Mouse (Mus musculus) adrenal gland, postnatal 10 days (tissue): ENCODE measurements around the gene Rnasel. TPM values are rescaled to one million over a fixed set of nuclear protein-coding genes. Genes with fewer than 3 reads are reported as not detected.

Source experiments
- DNase-seq: peaks from one replicate; pipeline ENCODE4 v3.0.0; 2021; ENCODE audit warnings: mixed read lengths
- long read RNA-seq, 2 experiments: library from polyadenylated mRNA; stranded (forward); transcript quantifications; one replicate each; pipeline ENCODE4 v2.0.0; 2021
- total RNA-seq, 2 experiments: library from RNA; stranded (reverse); gene quantifications; 2 replicates each; pipeline ENCODE4 v1.2.3; 2021

Gene Rnasel
- total RNA-seq, result 10 to 100 TPM; 12.1 to 15.5 TPM
- long read RNA-seq, experiment 1, partial matches to known transcripts, result 1 of 3 reads
- long read RNA-seq, experiment 1, other reads (novel, unspliced or antisense), result 1 of 3 reads
- long read RNA-seq, experiment 2, partial matches to known transcripts, result 0 of 1 reads
- long read RNA-seq, experiment 2, other reads (novel, unspliced or antisense), result 1 of 1 reads

GRCm38 (mm10) chr1:153749211-153749801 lies at the start of gene Rnasel:
Gene Rnasel (plus strand): TSS chr1:153749426.
- peak; percentile 79 for DNase-seq

- DNase-seq, result no peak
Observed at GRCm38 (mm10) chr1:153700448-153701063, 48.7 kb upstream of the Rnasel start.

DNA sequence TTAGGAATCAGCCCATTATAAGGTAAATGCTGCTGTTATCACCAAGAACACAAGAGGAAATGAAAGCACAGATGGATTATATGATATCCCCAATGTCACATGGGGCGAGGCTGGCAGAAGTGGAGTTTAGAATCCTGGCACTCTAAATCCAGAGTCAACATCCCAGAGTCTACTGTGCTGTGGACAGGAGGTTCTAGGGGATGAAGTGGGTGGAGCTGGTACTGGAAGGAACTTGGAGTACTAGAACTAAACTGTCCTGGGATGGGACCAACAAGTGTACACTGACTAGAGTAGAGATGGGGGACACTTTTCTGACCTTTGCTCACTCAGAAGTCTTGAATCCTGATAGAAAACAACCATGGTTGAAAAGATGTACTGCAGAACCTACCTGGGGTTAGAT lies 47.8 kb upstream of the Rnasel start:
- no peak for DNase-seq

DNA sequence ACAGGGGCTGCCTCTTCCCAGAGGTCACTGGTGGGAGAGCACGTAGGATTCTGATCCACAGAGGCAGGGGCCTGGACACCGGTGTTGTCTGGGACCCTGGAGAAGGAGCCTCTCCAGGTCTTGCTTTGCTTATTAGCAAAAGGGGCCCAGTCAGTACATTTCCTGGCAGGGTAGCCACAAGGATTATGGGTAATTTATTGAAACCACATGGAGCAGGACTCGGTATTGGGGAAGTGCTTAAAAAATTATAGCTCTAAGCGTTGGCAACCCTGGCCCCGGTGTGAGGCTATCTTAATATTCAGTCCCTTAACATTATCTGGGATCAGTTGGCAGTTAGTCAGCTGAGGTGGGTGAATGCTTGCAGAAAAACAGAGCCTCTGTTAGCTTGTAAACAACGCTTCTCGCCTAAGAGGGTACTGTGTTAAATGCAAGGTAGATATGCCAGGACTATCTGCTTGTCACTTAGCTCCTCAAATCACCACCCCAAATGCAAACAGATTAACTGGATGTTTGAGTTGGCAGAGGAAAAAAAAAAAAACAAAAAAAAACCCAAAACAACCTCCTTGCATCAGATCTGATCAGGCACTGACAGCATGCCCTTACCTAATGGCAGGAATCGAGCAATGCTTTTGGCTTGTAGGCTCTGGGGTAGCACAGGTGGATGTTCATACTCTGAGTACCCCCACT lies 46.9 kb upstream of the Rnasel start:
- no peak for DNase-seq

- peak; percentile 20 for DNase-seq
Observed at GRCm38 (mm10) chr1:153702853-153703410, 46.3 kb upstream of the Rnasel start.

GRCm38 (mm10) chr1:153703445-153703991 lies 45.7 kb upstream of the Rnasel start:
- DNase-seq, result peak; percentile 59

- no peak for DNase-seq
Observed at GRCm38 (mm10) chr1:153704174-153704573, 45.1 kb upstream of the Rnasel start.

GRCm38 (mm10) chr1:153704996-153705395 lies 44.2 kb upstream of the Rnasel start:
- no peak for DNase-seq

- DNase-seq, result no peak
Observed at GRCm38 (mm10) chr1:153708626-153709025, 40.6 kb upstream of the Rnasel start.

DNA sequence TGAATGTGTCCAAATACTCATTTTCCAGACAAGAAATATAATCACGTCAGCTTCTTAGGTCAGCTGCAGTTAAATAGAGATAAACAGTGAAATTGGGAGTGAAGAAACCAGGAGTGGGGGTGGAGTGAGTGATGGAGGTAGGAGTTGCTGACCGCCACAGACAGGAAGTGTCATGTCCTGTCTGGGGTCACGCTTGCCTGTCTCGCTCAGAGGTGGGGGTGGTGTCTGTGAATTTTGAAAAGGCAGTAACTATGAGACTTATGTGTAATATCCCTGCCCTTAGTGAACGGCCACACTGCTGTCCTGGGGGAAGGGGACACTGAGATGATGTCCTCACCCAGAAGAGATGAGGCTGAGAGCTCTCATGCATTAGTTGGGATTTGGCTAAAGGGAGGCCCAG lies 39.8 kb upstream of the Rnasel start:
- no peak for DNase-seq

GRCm38 (mm10) chr1:153711544-153712262 lies 37.5 kb upstream of the Rnasel start:
- no peak for DNase-seq

GRCm38 (mm10) chr1:153712633-153713032 lies 36.6 kb upstream of the Rnasel start:
- DNase-seq, result no peak

DNA sequence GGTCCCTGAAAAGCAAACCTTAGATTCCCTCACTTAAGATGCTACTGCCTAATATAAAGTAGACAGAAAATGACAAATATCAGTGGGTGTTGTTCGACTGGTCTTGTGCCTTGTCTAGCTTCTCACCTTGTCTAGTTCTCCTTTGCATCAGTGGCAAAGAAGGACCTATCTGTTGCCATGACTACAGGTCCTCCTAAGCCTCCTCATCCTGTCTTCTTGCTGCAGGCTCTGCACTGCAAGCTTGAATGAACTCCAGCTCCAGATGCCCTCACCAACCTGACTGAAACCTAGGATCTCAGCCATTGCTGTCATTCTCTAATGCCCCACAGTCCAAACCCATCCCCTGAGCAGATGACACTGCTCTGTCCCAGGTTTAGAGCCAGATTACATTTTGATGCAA lies 31.2 kb upstream of the Rnasel start:
- no peak for DNase-seq

- peak; percentile 77 for DNase-seq
Observed at GRCm38 (mm10) chr1:153720935-153721334, 28.3 kb upstream of the Rnasel start.

- DNase-seq, result no peak
Observed at GRCm38 (mm10) chr1:153721565-153722310, 27.5 kb upstream of the Rnasel start.

DNA sequence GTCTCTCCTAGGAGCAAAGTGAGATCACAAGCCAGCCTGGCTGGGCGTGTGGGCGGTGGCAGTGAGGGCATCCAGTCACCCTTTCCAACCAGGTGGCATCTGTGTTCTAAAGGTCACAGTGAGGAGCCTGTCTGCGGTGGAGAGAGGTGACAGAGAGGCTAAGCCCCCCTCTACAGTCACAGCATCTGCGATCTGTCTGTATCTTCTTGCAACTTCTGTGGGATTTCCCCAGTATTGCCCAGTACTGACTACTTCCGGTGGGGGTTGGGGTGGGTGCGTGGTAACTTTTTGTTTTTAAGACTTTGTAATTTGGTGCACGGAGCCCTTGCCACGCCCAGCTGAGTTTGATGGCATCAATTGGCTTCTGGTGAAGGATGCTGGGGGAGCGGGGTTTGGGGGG lies 25.8 kb upstream of the Rnasel start:
- no peak for DNase-seq

- no peak for DNase-seq
Observed at GRCm38 (mm10) chr1:153726636-153727035, 22.6 kb upstream of the Rnasel start.

- DNase-seq, result no peak
Observed at GRCm38 (mm10) chr1:153729806-153730205, 19.4 kb upstream of the Rnasel start.

DNA sequence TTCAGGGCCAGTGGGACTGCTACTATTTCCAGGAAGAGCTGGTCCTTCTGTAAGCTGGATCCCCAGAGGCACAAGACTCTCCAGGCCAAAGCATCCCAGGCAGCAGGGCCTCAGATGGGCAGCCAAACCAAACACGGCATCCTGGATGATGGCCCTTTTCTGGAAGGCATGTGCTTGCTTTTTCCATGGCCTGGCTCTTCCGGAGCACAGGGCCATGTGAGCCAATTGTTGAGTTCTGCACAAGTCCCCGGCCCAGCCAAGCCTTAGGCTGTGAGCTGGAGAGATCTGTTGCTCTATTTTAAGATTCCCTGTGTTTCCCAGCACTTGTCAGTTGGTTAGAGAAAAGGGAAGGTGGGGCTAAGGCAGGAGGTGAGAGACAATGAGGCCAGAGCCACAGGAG lies 18.6 kb upstream of the Rnasel start:
- peak; percentile 45 for DNase-seq

DNA sequence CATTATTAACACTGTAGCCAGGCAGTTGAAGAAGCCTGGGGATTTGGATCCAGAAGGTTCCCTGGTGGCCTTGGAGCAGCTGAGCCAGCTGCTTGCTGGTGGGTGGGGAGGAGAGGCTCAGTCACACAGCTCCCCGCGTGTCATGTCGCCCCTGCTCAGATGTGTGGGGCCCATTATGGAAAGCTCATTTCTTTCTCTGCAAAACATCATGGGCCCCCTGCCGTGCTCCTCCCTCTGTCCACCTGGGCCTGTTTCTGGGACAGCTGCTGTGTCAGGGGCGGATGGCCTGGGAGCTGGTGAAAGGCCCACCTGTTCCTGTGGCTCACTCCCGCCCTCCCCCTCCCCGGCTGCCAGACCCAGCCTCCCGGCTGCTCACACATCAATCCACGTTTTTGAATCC lies 16.0 kb upstream of the Rnasel start:
- no peak for DNase-seq

DNA sequence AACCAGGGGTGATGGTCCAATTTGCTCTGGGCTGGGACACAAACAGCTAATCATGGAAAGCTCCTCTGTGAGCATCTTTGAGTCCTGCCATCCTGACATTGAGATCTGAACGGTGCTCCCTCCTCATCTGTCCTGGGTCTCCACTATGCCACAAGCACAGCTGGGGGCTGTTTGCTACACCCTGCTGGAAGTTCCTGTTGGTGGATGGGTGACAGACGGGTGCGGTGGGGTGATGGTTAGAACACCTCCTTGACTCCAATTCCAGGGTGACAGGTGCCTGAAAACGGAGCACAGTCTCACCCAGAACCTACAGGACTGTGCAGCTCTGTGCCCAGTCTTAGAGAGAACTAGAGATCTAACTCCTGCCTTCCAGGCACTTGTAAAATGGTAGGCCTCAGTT lies 14.4 kb upstream of the Rnasel start:
- no peak for DNase-seq
